Mouse (Mus musculus): ENCODE data around the gene Colq.
"Not testable (repeated sequence)": the region's sequence is repeated elsewhere in the genome, so short reads cannot be mapped to it uniquely, and the experiment has no call there.

Colq gene

DNA sequence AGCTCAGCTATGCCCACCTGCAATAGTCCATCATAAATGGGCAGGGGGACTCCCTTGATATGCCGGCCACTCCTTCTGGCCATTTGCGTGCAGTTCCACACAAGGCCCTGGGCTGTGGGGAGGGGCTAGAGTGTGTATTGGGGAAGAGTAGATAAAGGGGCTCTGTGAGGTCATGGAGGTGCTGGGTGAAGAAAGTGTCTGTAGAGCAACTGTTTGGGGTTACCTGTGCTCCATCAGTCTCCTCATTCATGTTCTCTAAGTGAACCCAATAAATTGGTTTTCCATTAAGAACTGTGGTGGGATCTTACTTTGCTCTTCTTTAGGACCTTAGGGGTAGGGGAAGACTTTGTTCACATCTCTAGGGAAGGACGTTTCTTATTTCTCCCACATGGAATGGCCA lies at the start of gene Colq:
TSS of gene Colq (minus strand) at position 101 of the 400 bp plus-strand sequence.
- DNase-seq = no peak

DNA sequence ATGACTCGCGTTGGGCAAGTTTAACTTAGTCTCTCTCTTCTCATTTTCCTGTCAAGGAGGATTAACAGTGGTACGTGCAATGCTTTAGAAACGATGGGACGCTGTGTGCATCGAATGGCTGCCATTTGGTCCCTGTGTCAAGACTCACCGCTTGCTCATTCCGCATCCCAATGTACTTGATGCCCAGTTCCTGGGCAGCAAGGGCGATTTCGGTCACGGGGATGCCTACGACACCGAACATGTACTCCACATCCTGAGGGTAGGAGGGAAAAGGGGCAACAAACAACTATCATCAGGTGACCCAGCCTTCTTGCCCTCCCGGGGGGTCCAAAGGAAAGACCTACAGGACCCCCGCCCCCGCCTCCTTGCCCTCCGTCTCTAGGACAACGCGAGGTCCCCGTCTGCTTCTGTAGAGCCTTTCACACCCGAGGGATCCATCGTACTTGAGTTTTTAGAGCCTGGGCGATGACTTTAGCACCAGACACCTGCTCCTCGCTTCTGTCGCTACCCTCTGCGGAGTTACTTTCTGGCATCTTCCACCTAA lies 49.3 kb upstream of the Colq start, which contains the start of gene Gm49387:
TSS of gene Gm49387 (minus strand) at position 533 of the 544 bp plus-strand sequence.
- DNase-seq = no peak

DNA sequence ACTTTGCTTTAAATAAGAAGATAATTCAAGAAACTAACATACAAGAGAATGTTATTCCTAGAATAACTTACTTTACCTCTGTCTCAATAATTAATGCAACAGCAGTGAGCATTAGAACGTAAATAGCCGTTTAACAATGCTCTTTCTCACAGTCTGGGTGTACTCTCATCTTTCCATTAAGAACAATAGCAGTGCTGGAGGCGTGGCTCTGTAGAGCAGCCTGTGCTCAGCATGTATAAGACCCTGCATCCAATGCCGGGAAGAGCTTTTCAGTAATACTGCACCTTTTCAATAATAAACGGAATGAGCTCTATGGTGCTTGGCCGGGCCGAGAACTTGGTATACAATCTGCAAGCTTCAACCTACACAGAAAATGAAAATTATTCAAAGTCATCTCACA lies 39.5 kb upstream of the Colq start:
- DNase-seq = no peak

DNA sequence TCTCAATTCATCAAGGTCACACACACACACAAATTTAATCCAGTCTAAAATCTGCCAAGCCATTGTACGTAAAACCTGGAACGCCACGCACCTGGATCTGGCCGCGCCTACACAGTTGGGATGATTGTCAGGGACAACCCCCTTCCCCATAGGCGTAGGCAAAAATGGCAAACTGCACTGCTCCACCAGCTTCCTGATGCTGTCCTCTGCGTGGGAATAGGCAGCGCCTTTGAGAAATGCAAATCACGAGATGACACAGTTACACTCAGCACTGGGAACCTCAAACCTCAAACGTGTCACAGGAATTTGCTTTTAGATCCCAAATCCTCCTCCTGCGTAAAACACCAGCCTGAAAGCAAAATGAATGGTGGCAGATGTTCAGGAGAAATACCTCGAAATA lies 31.6 kb upstream of the Colq start:
- DNase-seq = no peak

DNA sequence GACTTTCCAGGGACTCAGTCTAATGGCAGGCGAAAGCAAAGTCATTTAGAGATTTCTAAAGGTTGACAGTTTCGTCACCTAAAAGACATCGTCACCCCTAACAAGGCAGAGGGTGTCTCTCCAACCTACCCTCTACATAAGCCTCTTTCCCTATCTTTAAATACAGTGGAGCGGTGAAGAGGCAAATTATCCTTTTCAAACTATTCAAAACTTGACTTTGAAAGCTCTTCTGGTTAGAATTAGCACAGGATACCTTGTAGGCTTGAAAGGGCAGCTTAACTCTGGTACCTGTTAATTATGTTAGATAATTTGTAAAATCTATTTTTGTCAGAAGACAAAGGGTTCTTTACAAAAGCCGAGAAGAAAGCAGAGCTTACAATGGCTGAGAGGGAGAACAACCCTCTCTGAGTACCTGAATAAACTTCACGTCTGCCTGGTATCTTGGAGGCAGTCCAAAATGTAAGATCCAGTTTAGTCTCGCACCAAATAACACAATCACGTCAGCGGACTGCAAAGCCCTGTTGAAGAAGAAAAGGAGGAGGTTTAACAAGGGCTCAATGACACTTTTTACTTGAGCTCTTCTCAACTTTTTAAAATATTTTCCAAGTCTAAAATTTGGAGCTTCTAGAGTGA lies 29.6 kb upstream of the Colq start:
- DNase-seq = no peak

DNA sequence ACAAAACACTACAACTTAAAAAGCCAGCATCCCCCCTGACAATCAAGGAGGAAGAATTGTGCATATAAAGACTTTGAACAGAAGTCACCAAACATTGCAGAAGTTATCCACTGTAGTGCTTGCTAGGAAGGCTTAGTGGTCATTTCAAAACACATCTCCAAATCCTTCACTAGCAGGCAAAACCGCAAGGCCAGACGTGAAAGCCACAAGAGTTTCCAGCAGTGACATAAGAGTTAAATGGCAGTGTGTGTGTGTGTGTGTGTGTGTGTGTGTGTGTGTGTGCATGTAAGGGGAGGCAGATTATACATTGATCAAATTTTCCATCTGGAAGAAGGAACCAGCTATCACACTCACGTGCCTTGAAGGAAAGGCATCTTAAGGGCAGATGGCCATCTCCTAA lies 26.9 kb upstream of the Colq start:
- DNase-seq = no peak

DNA sequence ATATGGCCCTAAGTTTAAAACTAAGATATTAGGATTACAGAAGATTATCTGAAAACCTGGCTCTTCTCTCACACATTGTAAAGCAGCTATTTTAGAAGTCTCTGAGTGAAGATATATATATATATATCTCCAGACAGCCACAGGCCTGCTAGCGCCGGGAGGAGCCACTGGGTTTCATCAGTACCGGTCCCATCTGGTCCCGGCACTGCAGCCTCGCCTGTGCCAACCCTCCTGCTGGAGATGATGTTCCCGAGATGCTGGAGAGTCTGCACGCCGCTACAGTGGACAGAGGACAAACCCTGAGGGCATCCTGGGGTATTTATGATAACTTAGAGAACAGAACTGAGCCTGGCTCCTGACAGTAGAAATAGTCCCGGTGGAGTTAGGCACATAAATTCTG lies 26.1 kb upstream of the Colq start:
- DNase-seq = no peak

DNA sequence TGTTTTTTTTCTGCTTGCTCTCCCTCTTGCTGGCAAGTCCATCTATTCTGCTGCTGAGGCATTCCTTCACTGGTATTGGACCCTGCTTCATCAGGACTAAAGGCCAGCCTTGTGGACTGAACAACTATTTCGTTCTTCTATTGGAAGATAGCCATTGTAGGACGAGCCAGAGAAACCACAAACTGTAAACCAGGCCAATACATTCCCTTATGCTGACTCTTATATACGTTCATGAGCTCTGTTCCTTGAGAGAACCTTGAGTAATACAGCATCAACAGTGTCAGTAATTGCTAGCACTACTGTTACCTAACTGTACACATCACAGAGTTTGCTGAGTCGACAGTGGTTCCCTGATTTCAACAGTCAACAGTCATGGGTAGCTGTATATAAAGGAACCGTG lies 22.5 kb upstream of the Colq start:
- DNase-seq = no peak

DNA sequence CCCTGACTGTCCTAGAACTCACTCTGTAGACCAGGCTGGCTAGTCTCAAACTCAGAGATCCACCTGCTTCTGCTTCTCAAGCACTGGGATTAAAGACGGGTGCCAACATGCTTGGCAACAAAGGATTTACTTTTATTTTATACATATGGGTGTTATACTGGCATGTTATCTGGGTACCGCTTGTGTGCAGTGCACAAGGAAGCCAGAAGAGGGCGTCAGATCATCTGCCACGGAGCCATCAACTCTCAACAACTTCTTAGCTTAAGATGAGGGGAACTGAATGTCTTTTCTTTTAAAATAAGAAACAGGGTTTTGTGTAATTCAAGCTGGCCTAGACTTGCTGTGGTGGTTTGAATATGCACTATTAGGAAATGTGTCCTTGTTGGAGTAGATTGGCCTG lies 20.8 kb upstream of the Colq start:
- DNase-seq = no peak

DNA sequence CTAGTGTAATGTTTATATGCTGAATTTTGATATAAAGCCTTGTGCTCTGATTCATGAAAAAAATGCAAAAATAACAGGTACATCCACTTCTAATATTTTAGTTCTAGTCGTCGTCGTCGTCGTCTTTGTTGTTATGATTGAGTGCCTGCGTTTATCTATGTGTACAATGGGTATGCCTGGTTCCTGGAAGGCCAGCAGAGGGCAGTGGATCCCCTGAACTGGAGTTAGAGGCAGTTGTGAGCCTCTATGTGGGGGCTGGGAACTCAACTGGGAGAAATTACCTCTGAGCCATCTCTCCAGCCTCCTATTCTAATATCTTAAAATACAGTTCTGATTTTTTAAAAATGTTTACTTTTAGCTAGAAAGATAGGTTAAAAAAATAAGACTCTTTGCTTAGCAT lies 14.4 kb upstream of the Colq start:
- no peak for DNase-seq

DNA sequence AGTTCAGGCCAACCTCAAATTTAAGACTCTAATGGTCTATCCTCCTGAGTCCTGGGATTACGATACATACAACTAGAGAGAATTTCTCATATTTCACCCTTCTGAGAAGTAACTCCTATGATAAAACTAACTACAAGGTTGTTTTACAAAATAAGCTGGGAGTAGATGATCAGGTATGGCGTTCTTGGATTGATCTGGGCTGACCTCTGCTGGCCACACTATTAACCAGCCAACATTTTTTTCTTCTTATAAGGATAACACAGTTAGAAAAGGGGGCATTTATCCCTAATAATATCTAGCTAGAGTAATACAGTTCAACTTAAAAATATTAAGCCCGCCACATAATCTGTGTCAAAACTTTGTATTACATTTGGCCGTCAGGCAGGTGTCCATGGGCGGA lies 13.8 kb upstream of the Colq start:
- DNase-seq = peak in 1 of 2 experiments; percentile 9

DNA sequence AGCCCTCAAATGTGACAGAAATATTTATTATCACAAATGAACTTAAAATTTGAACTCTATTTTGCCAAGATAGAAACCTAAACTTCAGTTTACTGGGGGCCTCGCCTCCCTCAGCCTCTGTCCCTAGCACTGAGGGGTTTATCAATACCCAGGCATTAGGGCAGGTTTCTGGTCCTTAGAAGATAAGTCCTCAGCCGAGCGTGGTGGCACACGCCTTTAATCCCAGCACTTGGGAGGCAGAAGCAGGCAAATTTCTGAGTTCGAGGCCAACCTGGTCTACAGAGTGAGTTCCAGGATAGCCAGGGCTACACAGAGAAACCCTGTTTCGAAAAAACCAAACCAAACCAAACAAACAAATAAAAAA lies 11.5 kb upstream of the Colq start:
- not testable (repeated sequence) for DNase-seq

DNA sequence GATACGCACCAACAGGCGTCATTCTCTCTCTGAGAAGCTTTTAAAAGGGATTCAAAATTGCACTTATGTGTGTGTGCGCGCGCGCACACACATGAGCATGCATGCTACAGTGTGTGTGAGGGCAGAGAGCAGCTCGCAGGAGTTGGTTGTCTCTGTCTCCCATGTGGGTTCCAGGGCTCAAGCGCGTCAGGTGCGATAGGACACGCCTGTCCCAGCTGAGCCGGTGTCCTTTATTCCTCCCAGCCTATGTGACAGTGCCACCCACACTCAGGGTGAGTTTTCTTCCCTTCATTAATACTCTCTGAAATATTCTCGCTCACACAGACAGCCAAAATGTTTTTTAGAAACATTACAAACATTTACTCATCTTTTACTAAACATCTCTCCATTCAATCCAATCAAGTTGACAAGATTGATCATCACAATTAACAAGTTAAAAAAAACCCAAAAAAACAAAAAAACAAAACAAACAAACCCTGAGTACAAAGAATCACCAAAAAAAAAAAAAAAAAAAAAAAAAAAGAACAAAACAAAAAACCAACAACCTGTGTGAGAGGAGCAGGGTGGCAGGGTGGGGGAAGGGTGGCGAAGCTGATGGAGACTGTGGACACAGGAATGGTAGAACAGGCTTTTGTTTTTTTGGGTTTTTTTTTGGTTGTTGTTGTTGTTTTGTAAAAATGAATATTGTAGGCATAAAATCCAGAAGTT lies 10.9 kb upstream of the Colq start:
- DNase-seq = no peak

DNA sequence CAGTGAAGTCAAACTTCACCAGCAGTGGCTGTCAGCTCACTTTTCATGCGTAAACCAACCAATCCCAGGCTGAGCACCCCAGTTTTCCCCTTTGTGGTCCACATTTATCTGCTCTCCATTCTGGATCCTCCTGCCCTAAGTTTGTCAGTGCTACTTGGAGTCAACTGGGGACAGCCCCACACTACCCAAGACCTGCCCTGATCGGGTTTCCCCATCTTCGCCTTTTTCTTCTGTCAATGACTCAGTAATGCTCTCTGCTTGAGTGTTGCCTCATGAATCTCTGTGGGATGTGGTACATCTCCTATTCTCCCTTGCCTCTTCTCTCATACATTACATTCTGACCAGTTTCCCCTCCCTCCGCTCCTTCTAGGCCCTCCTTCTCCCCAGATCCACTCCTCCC lies 6.3 kb upstream of the Colq start:
- DNase-seq = peak in 1 of 2 experiments; percentile 2

DNA sequence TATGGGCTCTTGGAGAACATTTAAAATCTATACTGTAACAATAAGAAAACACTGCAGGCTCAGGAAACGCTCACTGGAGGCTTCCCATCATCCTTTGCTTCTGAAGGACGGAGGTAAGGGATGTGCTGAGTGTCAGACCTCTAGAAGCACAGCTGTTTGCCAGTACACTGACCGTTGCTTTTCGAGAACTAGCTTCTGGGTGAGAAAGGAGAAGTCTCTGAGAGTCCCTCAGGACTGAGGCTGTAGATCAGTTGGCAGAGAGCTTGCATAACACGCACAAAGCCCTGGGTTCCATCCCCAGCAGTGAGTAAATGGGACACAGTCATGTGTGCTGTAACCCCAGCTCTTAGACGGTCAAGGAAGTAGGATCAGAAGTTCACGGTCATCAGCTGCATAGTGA lies 5.3 kb upstream of the Colq start:
- peak in 1 of 2 experiments; percentile 8 for DNase-seq

DNA sequence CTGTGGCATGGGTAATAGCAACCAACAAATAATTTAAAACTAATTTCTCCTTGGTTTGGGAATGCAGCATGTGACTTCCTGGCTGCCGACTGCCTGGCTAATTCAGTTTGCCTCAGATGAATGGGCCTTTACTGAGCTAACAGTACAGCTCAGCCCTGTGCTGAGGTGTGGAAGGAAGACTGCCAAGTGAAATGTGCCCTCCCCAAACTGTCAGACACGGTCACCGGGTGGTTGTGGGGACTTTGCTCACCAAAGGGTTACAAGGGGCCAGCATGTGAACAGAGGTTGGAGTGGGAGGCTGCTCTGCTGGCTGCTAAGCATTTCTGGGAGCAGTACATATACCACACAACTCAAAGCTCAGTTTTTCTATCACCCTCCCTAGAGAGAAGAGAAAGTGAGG lies 3.5 kb upstream of the Colq start:
- DNase-seq = no peak

DNA sequence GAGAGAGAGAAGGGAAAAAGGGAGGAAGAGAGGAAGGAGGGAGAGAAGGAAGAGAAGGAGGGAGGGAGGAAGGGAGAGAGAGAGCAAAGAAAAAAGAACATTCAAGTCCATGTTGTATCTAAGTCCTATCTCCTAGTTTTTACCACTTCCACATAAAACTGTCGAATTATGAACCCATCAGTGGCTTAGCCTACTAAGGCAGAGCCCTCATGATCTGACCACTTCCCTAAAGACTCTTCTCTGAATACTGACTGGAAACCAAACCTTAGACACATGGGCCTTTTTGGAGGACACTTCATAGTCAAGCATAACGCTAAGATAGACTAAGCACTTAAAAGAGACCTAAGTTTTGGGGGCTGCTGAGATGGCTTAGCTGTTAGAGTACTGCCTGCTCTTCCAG lies 1.9 kb upstream of the Colq start:
- no peak for DNase-seq

DNA sequence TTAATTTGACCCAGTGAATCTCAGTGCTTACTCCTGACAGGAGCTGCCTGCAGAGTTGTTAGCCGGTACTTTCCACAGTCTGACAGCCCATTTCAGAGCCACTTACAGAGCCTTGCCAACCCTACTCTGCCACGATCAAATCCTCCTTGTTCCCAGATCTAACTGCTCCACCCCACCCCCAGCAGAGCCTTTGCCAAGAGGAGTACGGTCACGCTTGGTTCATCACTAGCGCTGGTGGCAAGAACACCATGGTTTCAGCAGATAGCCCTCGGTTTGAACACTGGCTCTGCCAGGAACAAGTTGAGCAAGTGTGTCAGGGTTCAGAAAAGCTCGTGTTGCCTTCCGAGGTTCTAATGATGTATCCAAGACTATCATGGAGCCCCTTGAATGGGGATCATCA lies 4.7 kb downstream of the Colq start:
- DNase-seq = no peak

DNA sequence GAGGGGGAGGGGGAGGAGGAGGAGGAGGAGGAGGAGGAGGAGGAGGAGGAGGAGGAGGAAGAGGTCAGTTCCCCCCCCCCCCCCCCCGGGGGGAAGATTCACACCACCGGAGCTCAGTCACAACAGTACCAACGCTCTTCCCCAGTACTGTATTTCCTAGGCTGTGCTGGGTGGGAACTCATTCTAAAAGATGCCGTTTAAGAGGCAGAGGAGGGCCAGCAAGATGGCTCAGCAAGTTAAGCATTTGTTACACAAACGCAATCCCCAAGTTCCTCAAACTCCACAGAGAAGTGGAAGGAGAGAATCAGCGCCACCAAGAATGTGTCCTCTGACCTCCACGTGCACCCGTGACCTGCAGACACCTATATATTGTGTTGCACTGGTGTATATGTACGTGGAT lies 8.1 kb downstream of the Colq start:
- no peak for DNase-seq

DNA sequence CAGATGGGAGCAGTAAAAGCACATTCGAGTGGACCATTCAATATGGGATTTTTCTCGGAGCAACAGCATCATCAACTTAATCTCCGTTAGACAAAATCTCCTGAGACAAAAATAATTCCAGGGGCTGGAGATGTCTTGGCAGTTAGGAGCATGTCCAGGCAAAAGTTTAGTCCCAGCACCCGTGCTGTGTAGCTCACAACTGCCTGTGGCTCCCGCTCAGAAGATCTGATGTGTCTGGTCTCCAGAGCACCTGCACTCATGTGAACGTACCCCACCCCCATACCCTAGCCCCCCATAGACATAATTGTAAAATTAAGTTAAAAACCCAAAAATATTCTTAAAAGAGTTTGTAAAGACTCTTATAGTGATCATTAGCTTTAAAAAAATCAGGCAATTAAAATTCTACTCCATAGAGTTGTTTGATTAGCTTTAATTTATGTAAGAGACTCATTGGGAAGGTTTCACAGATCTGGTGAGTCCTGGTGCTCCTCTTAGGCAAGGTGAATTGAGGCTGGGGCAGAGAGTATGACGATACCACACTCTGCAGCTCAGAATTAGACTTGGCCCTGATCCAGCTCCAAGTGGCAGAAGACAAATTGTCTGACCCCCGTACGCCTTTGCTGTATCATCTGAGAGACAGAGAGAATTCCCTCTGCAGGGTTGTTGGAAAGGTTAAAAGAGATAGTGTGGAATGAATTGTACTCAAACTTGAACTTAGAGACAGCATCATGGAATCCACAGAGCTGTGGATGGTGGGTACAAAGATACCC lies 13.0 kb downstream of the Colq start:
- DNase-seq = no peak

DNA sequence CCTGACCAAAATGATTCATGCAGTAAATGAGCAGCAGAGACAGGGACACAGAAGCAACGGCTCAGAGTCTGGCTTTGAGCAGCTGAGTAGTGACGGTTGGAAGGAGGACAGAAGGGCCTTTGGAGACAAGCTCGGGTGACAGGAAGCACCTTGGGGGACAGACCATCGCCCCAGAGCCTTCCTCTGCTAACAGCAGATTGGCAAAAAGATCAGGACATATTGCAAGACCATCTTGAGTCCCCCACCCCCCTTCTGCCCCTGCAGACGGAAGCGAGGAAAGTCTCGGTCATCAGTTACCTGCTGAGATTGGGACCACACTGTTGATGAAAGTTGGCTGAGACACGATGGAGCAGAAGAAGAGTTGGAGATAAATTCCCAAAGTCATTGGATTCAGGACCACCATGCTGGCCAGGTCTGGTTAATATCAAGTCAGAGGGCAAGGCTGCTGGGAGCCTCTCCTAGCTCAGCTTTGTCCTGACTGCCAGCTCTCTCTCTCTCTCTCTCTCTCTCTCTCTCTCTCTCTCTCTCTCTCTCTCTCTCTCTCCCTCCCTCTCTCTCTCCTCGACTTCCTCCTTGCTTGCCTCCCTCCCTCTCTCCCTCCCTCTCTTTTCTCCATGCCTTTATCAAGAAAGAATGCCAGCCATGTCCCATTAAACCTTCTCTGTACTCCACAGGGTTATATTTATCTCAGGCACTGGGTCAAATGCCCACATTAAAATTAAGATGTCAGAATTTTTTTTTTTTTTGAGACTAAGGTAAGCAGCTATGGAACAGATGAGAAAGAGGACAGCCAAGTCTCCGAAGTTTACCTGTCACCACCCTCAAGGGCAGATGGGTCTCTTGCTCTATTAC lies 14.1 kb downstream of the Colq start:
- no peak for DNase-seq

DNA sequence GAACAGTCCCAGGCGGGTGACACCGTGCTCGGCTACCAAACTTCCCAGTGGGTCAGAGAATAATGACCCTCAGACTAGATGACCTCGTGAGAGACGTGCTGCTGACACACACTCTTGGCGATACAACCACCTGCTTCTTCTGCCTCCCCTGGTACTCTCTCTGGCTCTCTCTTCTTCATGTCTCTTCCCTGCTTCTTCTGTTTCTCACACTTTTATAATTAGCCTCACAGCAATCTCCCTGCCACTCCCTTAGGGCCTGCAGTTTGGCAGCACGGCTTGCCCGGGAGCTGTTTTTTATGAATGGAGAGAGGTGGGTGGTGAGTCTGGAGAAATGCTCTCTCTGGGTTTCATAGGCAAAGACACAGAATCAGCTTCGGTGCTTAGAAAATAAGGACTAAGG lies 15.3 kb downstream of the Colq start:
- DNase-seq = no peak

All from B cell, adult 2 months (primary cell).